Mouse (Mus musculus) CH12.LX (cell line): Measurements from ENCODE around the gene Adamts14.

Experiments used
- CTCF ChIP-seq, 2 experiments: IDR thresholded peaks in 1 of 2; conservative IDR thresholded peaks in 1 of 2; 2 replicates each; pipeline ENCODE4 v1.5.1; 2011 to 2012; ENCODE audit warnings: low read depth in 2 of 2, low read length in 2 of 2, improper control_type of control experiment in 1 of 2, inconsistent platforms in 1 of 2, mild to moderate bottlenecking in 1 of 2, moderate library complexity in 1 of 2
- EP300 ChIP-seq: IDR thresholded peaks from 2 replicates; pipeline ENCODE4 v1.6.1; 2011; ENCODE audit warnings: low read length, improper control_type of control experiment
- SMC3 ChIP-seq: IDR thresholded peaks from 2 replicates; pipeline ENCODE4 v1.6.1; 2011; ENCODE audit warnings: low read depth, low read length, improper control_type of control experiment
- USF2 ChIP-seq: conservative IDR thresholded peaks from 2 replicates; pipeline ENCODE4 v1.6.1; 2011; ENCODE audit warnings: low read depth, low read length, improper control_type of control experiment

DNA sequence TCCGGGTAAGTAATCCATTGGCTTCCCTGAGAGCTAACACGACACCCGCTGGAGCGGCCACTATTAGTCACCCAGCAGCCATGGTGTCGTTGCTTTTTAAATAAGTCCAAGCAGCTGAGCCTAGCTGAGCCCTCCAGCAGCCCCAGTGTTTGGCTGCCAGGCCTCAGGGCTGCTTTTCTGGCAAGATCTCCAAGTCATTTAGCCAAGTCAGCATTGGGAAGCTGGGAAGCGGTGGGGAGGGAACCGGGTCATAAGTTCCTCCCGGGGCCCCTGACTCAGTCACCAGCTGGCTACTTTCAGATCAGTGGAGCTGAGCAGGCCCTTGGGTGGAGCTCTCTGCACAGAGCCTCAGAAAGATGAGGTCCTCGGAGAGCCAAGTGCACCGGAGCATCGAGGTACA is 12.0 kb upstream of the Adamts14 start:
- TF ChIP-seq EP300 (no peak), SMC3 (no peak), CTCF (conservative IDR thresholded peaks at IDR 0.05 in 1 of 2, IDR thresholded peaks at IDR 0.05 in 1 of 2; ENCODE audit: low read depth in 2 of 2, low read length in 2 of 2) (no peak), USF2 (no peak)
